In genomic region chr11:3560202-3560601, GRCm38 (mm10) we compare ENCODE assay signal across 12 mouse cellular contexts. TPM values are rescaled to one million over a fixed set of nuclear protein-coding genes. Genes with fewer than 3 reads are reported as not detected.
DNase-seq lines count a peak whose midpoint lies in the region; ATAC-seq and TF ChIP-seq lines count a peak whose summit lies in the region.
"Had no signal": no experiment of that assay in that cellular context is flagged by ENCODE, and none has a peak within 500 bp of the region (broad histone marks: within the 10 kb centered on the region; RNA-seq: fewer than 3 reads in every experiment).

No protein-coding gene starts in this region.

- H3K4me1 ChIP-seq in kidney, embryonic 16.5 days (ENCODE audit: insufficient read depth, low read length): peaks cover 16% of the 10 kb centered on the region
- H3K4me1 ChIP-seq: midbrain, embryonic 15.5 days; neural tube, embryonic 15.5 days had no signal

- no peaks in the 10 kb centered on the region for H3K36me3 ChIP-seq in kidney, embryonic 16.5 days (ENCODE audit: insufficient read depth, low read length)
- H3K36me3 ChIP-seq: midbrain, embryonic 15.5 days; neural tube, embryonic 15.5 days had no signal

- no peak overlapping the region for H3K4me3 ChIP-seq in kidney, embryonic 16.5 days (ENCODE audit: low read length)
- H3K4me3 ChIP-seq: midbrain, embryonic 15.5 days; neural tube, embryonic 15.5 days had no signal

- POLR2A ChIA-PET in Patski (lab: Charles Lee): interaction anchor here (0.6 to 1.2 kb wide), 2 partner anchors 11 to 13 kb away, joined by 4 to 5 read pairs; no protein-coding TSS in a partner anchor

- no peaks in the 10 kb centered on the region for H3K9me3 ChIP-seq in kidney, embryonic 16.5 days (ENCODE audit: low read length)
- H3K9me3 ChIP-seq: midbrain, embryonic 15.5 days; neural tube, embryonic 15.5 days had no signal

- no peaks in the 10 kb centered on the region for H3K27me3 ChIP-seq in kidney, embryonic 16.5 days (ENCODE audit: insufficient read depth, low read length)
- H3K27me3 ChIP-seq in Patski: no peaks in the 10 kb centered on the region
- H3K27me3 ChIP-seq: midbrain, embryonic 15.5 days; neural tube, embryonic 15.5 days had no signal

- DNase-seq in adrenal gland, adult (ENCODE audit: inconsistent age in 2 of 2, low spot score in 1 of 2): peak; percentile 52 to 83
- no peak for DNase-seq in adrenal gland, postnatal 4 days (ENCODE audit: low spot score in 2 of 2)
- peak; percentile 57 for DNase-seq in kidney, adult 9 months
- no peak for DNase-seq in Patski (ENCODE audit: low read depth, low spot score)
- peak; percentile 75 for DNase-seq in lung, postnatal 10 days
- DNase-seq in layer of hippocampus, adult 9-10 months (ENCODE audit: low spot score): no peak
- DNase-seq in urinary bladder, postnatal 4 days (ENCODE audit: low spot score in 2 of 2): no peak
- DNase-seq: liver; right cerebral cortex, postnatal 4 days had no signal

- in situ Hi-C loops in Patski (cut with MboI; ENCODE audit: low pct_unique_long_range_greater_than_20kb): no loop called here

- WGBS in kidney, embryonic 16.5 days: 60% methylated on average over 5 of the region's 5 CpGs

- ATAC-seq in kidney, embryonic 16.5 days (ENCODE audit: low FRiP score, low TSS enrichment): no peak
- ATAC-seq in Patski: peak; percentile 28
- ATAC-seq: midbrain, embryonic 15.5 days had no signal

- H3K9ac ChIP-seq in kidney, embryonic 16.5 days (replicated peaks; ENCODE audit: low read length): no peak overlapping the region
- H3K9ac ChIP-seq: midbrain, embryonic 15.5 days; neural tube, embryonic 15.5 days had no signal

- no peak for TF ChIP-seq CTCF in Patski (IDR thresholded peaks at IDR 0.05)

- H3K4me2 ChIP-seq in kidney, embryonic 16.5 days (replicated peaks; ENCODE audit: low read depth, low read length): no peak overlapping the region
- H3K4me2 ChIP-seq: midbrain, embryonic 15.5 days; neural tube, embryonic 15.5 days had no signal

- CTCF ChIA-PET in Patski (lab: Charles Lee): interaction anchor here (1.2 kb wide), 1 partner anchor 22 kb away, joined by 4 read pairs; no protein-coding TSS in a partner anchor

- H3K27ac ChIP-seq in kidney, embryonic 16.5 days (ENCODE audit: low read length): no peak overlapping the region
- H3K27ac ChIP-seq: midbrain, embryonic 15.5 days; neural tube, embryonic 15.5 days had no signal

RNA-seq across cellular contexts. Expression of gene Smtn, which starts 19.8 kb away (rescaled TPM):
- 10 to 100 TPM; 72.9 to 75.1 TPM for total RNA-seq in adrenal gland, postnatal 4 days (2021)
- polyA plus RNA-seq in kidney, embryonic 16.5 days (2015; fragmentation: Nextera tagmentation; extraction: Ambion mirVana): 110 and 116 TPM in 2 replicates
- 154 TPM for polyA plus RNA-seq in Patski (2021)

RNA-seq across cellular contexts. Expression of gene Selenom, which starts 45.7 kb away (rescaled TPM):
- 10 to 100 TPM; 50.1 to 58.0 TPM for total RNA-seq in adrenal gland, postnatal 4 days (2021)
- polyA plus RNA-seq in kidney, embryonic 16.5 days (2015; fragmentation: Nextera tagmentation; extraction: Ambion mirVana): 113 and 114 TPM in 2 replicates
- polyA plus RNA-seq in Patski (2021): 65.1 TPM

RNA-seq across cellular contexts. Expression of gene Inpp5j, which starts 55.6 kb away (rescaled TPM):
- total RNA-seq in adrenal gland, postnatal 4 days (2021): 1 to 10 TPM; 1.8 to 2.2 TPM
- 2.8 and 3.1 TPM in 2 replicates for polyA plus RNA-seq in kidney, embryonic 16.5 days (2015; fragmentation: Nextera tagmentation; extraction: Ambion mirVana)
- polyA plus RNA-seq in Patski (2021): 9.6 TPM

Comparison
In these comparisons a context has a peak if more than half of its experiments do, and no peak if none do; other contexts are left out.
1. DNase-seq: peak in adrenal gland, adult (2 of 2), kidney, adult 9 months (single experiment) and lung, postnatal 10 days (single experiment); none in adrenal gland, postnatal 4 days (0 of 2), Patski (single experiment), layer of hippocampus, adult 9-10 months (single experiment) and urinary bladder, postnatal 4 days (0 of 2).